Mouse (Mus musculus) cerebellum, adult 2 months (tissue): Measurements from ENCODE around the gene Mob3b. TPM values are rescaled to one million over a fixed set of nuclear protein-coding genes. Genes with fewer than 3 reads are reported as not detected.

Experiments
- DNase-seq, 2 experiments: peaks; one replicate each; pipeline ENCODE4 v3.0.0; 2021
- H3K27ac ChIP-seq: fragments of 200-500 bp; 2 replicates; pipeline ENCODE4 v1.5.1; 2012; ENCODE audit warnings: low read length, control low read depth, inconsistent platforms; ENCODE audit not compliant: insufficient read depth
- H3K27me3 ChIP-seq: fragments of 200-500 bp; 2 replicates; pipeline ENCODE4 v1.6.1; 2012; ENCODE audit warnings: inconsistent platforms, mild to moderate bottlenecking, low read length, moderate library complexity; ENCODE audit not compliant: control insufficient read depth, insufficient read depth
- H3K4me1 ChIP-seq: fragments of 200-500 bp; 2 replicates; pipeline ENCODE4 v1.6.1; 2011; ENCODE audit warnings: low read length; ENCODE audit not compliant: control insufficient read depth, insufficient read depth
- H3K4me3 ChIP-seq: fragments of 200-500 bp; replicated peaks from 2 replicates; pipeline ENCODE3; 2011; ENCODE audit warnings: mild to moderate bottlenecking, low read depth, low read length, control low read depth; ENCODE audit not compliant: insufficient read depth
- CTCF ChIP-seq: fragments of 200-500 bp; IDR thresholded peaks from 2 replicates; pipeline ENCODE4 v1.5.1; 2011; ENCODE audit warnings: low read depth, mild to moderate bottlenecking, control low read depth, low read length, moderate library complexity, borderline replicate concordance; ENCODE audit not compliant: insufficient read depth
- POLR2A ChIP-seq: fragments of 200-500 bp; IDR thresholded peaks from 2 replicates; pipeline ENCODE4 v1.6.1; 2011; ENCODE audit warnings: low read length, control low read depth, borderline replicate concordance; ENCODE audit not compliant: insufficient read depth
- WGBS: fragments of 180-500 bp; shearing (Covaris S2); methylation state at CpG from one replicate; pipeline ENCODE4 v1.1.7; 2018; 5-methylcytosine and 5-hydroxymethylcytosine counted together
- polyA plus RNA-seq: library from polyadenylated mRNA; depleted of rRNA; stranded (reverse); fragments of >200 nt; gene quantifications from 2 replicates; pipeline ENCODE4 v1.2.3, GENCODE M21; 2012

Gene Mob3b
- polyA plus RNA-seq, 1 experiment: 9.5 TPM

DNA sequence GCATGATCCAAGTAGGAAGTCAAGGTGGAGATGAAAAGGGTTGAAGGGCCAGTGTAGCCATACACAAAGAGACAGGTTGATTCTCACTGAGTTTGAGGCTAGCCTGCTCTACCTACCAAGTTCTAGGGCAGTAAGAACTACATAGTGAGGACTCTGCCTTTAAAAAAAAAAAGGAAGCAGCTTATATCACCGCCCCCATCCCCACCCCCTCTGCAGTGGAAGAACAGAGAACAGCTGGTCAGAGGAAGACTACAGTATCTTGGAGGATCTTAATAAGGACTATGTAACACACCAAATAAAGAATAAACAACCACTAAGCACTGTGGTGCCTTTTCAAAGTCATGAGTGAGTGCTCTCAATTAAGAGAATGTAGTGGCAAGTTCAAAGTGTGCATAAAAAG is 138.9 kb downstream of the Mob3b start:
- Histone ChIP-seq H3K4me3 (no peak overlapping the region), H3K27me3 (no peaks in the 10 kb centered on the region), H3K4me1 (0 out of 2 replicates have a peak, but pooled peaks cover 2% of the 10 kb centered on the region), H3K27ac (no peak overlapping the region)
- 65% methylated on average over 1 of the region's 1 CpGs for WGBS
- DNase-seq: no peak
- no peak for TF ChIP-seq POLR2A
- TF ChIP-seq CTCF: no peak

DNA sequence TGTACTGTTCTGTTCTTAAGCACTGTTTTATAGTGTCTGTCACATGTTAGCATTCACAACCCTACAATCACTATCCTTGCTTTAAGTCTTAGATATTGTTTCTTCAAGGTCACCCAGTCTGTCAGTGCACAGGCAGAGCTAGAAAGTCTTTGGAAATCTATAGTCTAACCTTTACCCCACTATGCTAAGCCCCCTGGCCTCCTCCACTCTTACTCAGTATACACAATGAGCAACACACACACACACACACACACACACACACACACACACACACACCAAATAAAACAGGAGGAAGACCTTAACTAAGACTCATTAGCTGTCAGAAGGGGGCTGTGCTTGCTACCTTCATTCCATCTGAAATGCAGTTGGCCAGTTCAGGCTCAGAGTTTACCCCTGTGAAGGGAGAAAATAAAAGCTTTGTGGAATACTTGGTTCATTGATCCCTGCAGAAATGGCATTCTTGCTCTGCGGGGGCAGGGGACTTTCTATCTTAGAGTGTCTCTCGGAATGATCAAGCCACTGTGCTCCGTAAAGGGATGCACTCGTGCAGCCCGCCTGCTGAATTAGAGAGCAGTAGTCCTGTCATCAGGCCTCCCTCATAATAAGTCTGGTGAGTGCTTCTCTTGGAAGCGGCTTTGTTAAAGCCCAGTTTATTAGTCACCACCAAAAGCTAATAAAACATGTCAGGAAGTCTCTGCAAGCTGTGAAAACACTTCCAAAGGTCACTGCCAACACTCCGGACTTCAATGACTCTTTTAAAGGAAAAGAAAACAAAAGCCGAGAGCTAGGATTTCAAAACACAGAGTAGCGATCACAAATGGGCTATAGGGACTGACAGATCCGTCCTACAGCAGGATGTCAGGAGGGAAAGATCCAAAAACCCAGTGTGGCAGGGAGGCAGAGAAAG is 144.6 kb downstream of the Mob3b start:
- TF ChIP-seq POLR2A (no peak), CTCF (no peak)
- H3K4me1 ChIP-seq: 0 out of 2 replicates have a peak, but pooled peaks cover 2% of the 10 kb centered on the region
- 51% methylated on average over 10 of the region's 10 CpGs for WGBS
- H3K27me3 ChIP-seq: no peaks in the 10 kb centered on the region
- no peak for DNase-seq
- no peak overlapping the region for H3K27ac ChIP-seq
- no peak overlapping the region for H3K4me3 ChIP-seq

DNA sequence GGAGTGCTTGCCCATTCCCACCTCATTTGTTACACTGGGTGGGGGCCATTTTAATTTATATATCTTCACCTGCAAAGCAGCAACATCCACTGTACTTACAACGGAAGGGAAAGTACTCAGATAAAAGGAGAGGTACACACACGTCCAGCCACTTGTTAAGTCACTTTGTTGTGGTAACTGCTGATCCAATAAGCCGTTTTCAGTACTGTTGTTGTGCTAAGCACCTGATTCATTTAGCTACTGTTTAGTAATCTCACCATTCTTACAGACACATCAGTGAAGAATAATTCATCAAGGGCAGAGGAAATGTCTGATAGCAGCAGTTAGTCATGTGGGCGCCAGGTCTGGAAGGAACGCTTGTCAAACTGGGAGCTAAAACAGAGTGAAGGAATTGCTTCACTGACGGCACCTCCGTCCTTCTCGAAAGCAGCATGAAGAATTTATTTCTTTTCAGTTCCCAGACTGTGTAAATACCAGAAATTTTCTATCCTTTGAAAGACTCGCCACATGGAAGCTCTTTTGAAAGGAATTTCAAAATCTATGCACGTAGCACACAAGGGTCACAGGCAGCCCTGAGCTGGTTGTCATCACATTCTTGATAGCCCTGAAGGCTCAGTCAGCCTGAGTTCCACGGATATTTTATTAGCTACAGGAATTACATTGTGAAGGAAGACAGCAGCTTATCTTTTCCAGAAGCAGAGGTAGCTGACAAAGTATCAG is 150.6 kb downstream of the Mob3b start:
- Histone ChIP-seq H3K4me3 (no peak overlapping the region), H3K4me1 (no peaks in the 10 kb centered on the region), H3K27me3 (no peaks in the 10 kb centered on the region), H3K27ac (no peak overlapping the region)
- whole genome bisulfite sequencing: 74% methylated on average over 11 of the region's 11 CpGs
- TF ChIP-seq CTCF (no peak), POLR2A (no peak)
- no peak for DNase-seq

- Histone ChIP-seq H3K27me3 (no peaks in the 10 kb centered on the region), H3K4me1 (no peaks in the 10 kb centered on the region), H3K4me3 (no peak overlapping the region), H3K27ac (no peak overlapping the region)
- WGBS: 28% methylated on average over 6 of the region's 6 CpGs
- DNase-seq: no peak
- TF ChIP-seq POLR2A (no peak), CTCF (no peak)
Observed at GRCm38 (mm10) chr4:35006056-35006455, 151.2 kb downstream of the Mob3b start.

DNA sequence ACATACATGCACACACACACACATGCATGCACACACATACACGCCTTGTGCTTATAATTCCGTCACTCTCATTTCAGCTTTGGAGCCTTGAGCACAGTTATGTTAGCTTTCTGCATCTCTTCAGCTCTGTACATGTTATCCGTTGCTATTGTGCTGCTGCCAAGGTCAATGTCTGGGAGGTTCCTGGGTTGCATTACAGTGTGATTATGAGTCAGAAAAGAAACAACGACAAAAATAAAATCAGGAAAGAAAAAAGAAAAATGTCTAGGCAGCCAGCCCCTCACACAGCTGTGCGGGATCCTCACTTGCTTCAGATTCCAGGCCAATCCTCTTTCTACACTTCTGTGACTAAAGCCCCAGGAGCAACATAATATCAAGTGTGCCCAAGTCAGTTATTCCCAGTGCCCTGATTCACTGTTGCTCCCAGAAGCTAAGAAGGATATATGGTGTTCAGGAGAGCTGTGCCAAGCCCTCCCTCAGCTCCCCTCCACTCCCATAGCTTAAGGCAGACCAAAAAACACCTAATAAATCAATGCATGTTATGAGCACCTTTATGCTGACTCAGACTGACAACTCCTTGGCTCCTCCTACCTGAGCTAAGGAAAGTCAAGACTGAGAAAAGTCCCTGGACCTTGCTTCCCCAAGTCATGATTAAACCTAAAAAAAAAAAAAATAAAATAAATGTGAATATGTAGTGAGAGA is 152.1 kb downstream of the Mob3b start:
- no peak overlapping the region for H3K27ac ChIP-seq
- TF ChIP-seq POLR2A (no peak), CTCF (no peak)
- H3K4me1 ChIP-seq: no peaks in the 10 kb centered on the region
- H3K27me3 ChIP-seq: no peaks in the 10 kb centered on the region
- no peak for DNase-seq
- 78% methylated on average over 5 of the region's 5 CpGs for WGBS
- H3K4me3 ChIP-seq: no peak overlapping the region

DNA sequence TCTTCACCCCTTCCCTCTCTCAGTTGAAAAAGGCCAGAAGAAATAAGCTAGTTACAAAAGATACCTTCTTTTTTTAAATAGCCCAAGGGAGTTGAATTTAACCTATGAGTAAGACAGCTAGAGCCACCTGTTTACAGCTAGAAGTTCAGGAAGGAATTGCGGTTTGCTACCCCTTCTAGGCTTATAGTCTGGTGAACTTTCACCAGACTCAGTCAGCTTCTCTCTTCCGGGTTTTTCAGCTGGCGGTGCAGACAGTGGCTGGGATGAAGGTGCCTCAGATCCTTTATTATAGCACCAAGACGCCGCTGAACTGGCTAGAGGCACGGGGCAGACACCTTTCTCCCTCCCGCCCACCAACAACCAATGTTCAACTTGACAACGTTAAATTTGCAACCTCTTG is 152.8 kb downstream of the Mob3b start:
- 89% methylated on average over 8 of the region's 8 CpGs for WGBS
- TF ChIP-seq CTCF: no peak
- no peak for TF ChIP-seq POLR2A
- H3K4me1 ChIP-seq: no peaks in the 10 kb centered on the region
- no peak for DNase-seq
- no peak overlapping the region for H3K27ac ChIP-seq
- no peaks in the 10 kb centered on the region for H3K27me3 ChIP-seq
- H3K4me3 ChIP-seq: no peak overlapping the region

DNA sequence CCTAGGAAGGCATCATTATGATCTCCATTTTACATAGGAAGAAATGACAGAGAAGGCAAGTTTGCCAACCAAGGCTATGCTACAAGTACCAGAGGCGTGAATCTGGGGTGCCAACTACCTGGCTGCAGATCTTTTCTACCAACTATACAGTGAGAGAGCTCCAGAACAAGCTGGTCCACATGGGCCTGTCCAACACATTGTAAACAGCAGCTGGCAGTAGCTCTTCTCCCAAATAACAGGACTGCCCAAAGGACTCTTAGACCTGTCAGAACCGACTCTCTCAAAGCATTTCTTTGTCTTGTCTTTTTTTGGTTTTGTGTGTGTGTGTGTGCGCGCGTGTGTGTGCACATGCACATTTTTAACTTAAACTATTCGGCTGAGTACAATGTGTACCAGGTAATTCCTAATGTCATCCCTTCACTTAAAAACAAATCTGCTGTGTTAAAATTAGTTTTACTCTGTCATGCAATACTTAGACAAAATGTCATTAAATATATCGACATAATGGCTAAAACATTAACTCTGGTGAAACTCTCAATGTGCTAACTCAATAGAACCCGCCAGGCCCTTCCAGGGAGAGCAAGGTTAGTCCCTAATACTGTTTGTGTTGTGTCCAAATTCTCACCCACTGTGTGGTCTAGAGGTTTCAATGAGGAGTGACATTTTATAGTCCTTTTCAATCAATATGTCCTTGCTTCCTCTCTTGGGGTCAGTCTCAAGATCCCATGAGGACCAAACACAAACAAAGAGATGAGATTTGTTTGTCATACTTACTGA is 153.5 kb downstream of the Mob3b start:
- Histone ChIP-seq H3K27me3 (no peaks in the 10 kb centered on the region), H3K27ac (no peak overlapping the region), H3K4me3 (no peak overlapping the region), H3K4me1 (no peaks in the 10 kb centered on the region)
- WGBS: 92% methylated on average over 8 of the region's 8 CpGs
- TF ChIP-seq CTCF: no peak
- no peak for TF ChIP-seq POLR2A
- no peak for DNase-seq
